Mouse (Mus musculus) kidney, embryonic 14.5 days (tissue): Measurements from ENCODE around the gene Atp2a3. TPM values are rescaled to one million over a fixed set of nuclear protein-coding genes. Genes with fewer than 3 reads are reported as not detected.

Source experiments
- ATAC-seq: fragments of 200-750 bp; cut with Nextera tagmentation; 2 replicates; pipeline ENCODE4 v1.8.0; 2017; ENCODE audit warnings: moderate number of reproducible peaks, mild to moderate bottlenecking, moderate TSS enrichment, moderate library complexity; ENCODE audit not compliant: low FRiP score, low TSS enrichment
- H3K27ac ChIP-seq: fragments of 300-500 bp; sonication (generic); 2 replicates; pipeline ENCODE4 v1.5.1; 2014; ENCODE audit warnings: low read depth, mild to moderate bottlenecking, low read length, moderate library complexity, mixed read lengths
- H3K27me3 ChIP-seq: fragments of 300-500 bp; sonication (generic); 2 replicates; pipeline ENCODE4 v1.6.1; 2014; ENCODE audit warnings: mild to moderate bottlenecking, low read length; ENCODE audit not compliant: control insufficient read depth, insufficient read depth
- H3K36me3 ChIP-seq: fragments of 300-500 bp; sonication (generic); 2 replicates; pipeline ENCODE4 v1.6.1; 2014; ENCODE audit warnings: low read length, mixed read lengths; ENCODE audit not compliant: control insufficient read depth, insufficient read depth
- H3K4me1 ChIP-seq: fragments of 300-500 bp; sonication (generic); 2 replicates; pipeline ENCODE4 v1.6.1; 2014; ENCODE audit warnings: low read length, mixed read lengths; ENCODE audit not compliant: control insufficient read depth, insufficient read depth
- H3K4me2 ChIP-seq: fragments of 300-500 bp; sonication (generic); replicated peaks from 2 replicates; pipeline ENCODE4 v1.6.1; 2014; ENCODE audit warnings: low read depth, mild to moderate bottlenecking, low read length
- H3K4me3 ChIP-seq: fragments of 300-500 bp; sonication (generic); 2 replicates; pipeline ENCODE4 v1.5.1; 2014; ENCODE audit warnings: mild to moderate bottlenecking, low read length
- H3K9ac ChIP-seq: fragments of 300-500 bp; sonication (generic); 2 replicates; pipeline ENCODE4 v1.6.1; 2014; ENCODE audit warnings: low read depth, mild to moderate bottlenecking, low read length, moderate library complexity
- H3K9me3 ChIP-seq: fragments of 300-500 bp; sonication (generic); 2 replicates; pipeline ENCODE4 v1.6.1; 2016; ENCODE audit warnings: low read length; ENCODE audit not compliant: control insufficient read depth
- WGBS: fragments of 180-500 bp; shearing (Covaris S2); extraction: QIAGEN DNeasy Blood & Tissue Kit; methylation state at CpG from one replicate; pipeline ENCODE4 v1.1.7; 2014; 5-methylcytosine and 5-hydroxymethylcytosine counted together
- polyA plus RNA-seq: library from polyadenylated mRNA; unstranded; fragments of >200 nt; fragmentation: Nextera tagmentation; extraction: Ambion mirVana; gene quantifications from 2 replicates; pipeline ENCODE4 v1.2.1, GENCODE M21; 2014

Gene Atp2a3
- polyA plus RNA-seq, 1 experiment from 2014 or later: 2.2 TPM

- 67% methylated on average over 6 of the region's 6 CpGs for WGBS
- Histone ChIP-seq H3K4me2 (no peak overlapping the region), H3K27me3 (no peaks in the 10 kb centered on the region), H3K9me3 (no peaks in the 10 kb centered on the region), H3K9ac (no peak overlapping the region), H3K27ac (no peak overlapping the region), H3K4me1 (peaks cover 14% of the 10 kb centered on the region), H3K36me3 (no peaks in the 10 kb centered on the region), H3K4me3 (no peak overlapping the region)
- ATAC-seq: no peak
These were observed 28.1 kb downstream of the Atp2a3 start for GRCm38 (mm10) chr11:72989044-72989443.

GRCm38 (mm10) chr11:72990688-72991087, 29.7 kb downstream of the Atp2a3 start:
- no peak overlapping the region for H3K4me3 ChIP-seq
- 59% methylated on average over 9 of the region's 9 CpGs for WGBS
- H3K4me1 ChIP-seq: peaks cover 14% of the 10 kb centered on the region
- H3K4me2 ChIP-seq: no peak overlapping the region
- no peak overlapping the region for H3K27ac ChIP-seq
- no peak overlapping the region for H3K9ac ChIP-seq
- no peak for ATAC-seq
- H3K36me3 ChIP-seq: no peaks in the 10 kb centered on the region
- H3K9me3 ChIP-seq: no peaks in the 10 kb centered on the region
- no peaks in the 10 kb centered on the region for H3K27me3 ChIP-seq

- H3K36me3 ChIP-seq: no peaks in the 10 kb centered on the region
- H3K4me2 ChIP-seq: no peak overlapping the region
- H3K27me3 ChIP-seq: no peaks in the 10 kb centered on the region
- H3K27ac ChIP-seq: peak overlapping the region; percentile 47; the same call in 1 of the 2 replicates
- WGBS: 33% methylated on average over 9 of the region's 9 CpGs
- H3K9me3 ChIP-seq: no peaks in the 10 kb centered on the region
- ATAC-seq: peak; percentile 63
- H3K4me1 ChIP-seq: peaks cover 14% of the 10 kb centered on the region
- no peak overlapping the region for H3K4me3 ChIP-seq
- H3K9ac ChIP-seq: no peak overlapping the region
These were observed 31.0 kb downstream of the Atp2a3 start for GRCm38 (mm10) chr11:72991961-72992360.

GRCm38 (mm10) chr11:72996346-72996745, 35.4 kb downstream of the Atp2a3 start:
- Histone ChIP-seq H3K9ac (no peak overlapping the region), H3K4me3 (no peak overlapping the region), H3K9me3 (no peaks in the 10 kb centered on the region), H3K27ac (no peak overlapping the region), H3K4me1 (peaks cover 16% of the 10 kb centered on the region), H3K27me3 (no peaks in the 10 kb centered on the region), H3K36me3 (no peaks in the 10 kb centered on the region), H3K4me2 (no peak overlapping the region)
- WGBS: 91% methylated on average over 6 of the region's 6 CpGs
- no peak for ATAC-seq

- Histone ChIP-seq H3K4me2 (no peak overlapping the region), H3K27me3 (no peaks in the 10 kb centered on the region), H3K4me3 (no peak overlapping the region), H3K9ac (no peak overlapping the region), H3K9me3 (no peaks in the 10 kb centered on the region), H3K36me3 (no peaks in the 10 kb centered on the region), H3K4me1 (peaks cover 16% of the 10 kb centered on the region), H3K27ac (no peak overlapping the region)
- ATAC-seq: no peak
- WGBS: 87% methylated on average over 2 of the region's 2 CpGs
These were observed 35.8 kb downstream of the Atp2a3 start for GRCm38 (mm10) chr11:72996781-72997180.

GRCm38 (mm10) chr11:72997529-72998326, 36.8 kb downstream of the Atp2a3 start:
- 67% methylated on average over 13 of the region's 13 CpGs for WGBS
- no peaks in the 10 kb centered on the region for H3K27me3 ChIP-seq
- no peak for ATAC-seq
- no peaks in the 10 kb centered on the region for H3K9me3 ChIP-seq
- no peak overlapping the region for H3K4me2 ChIP-seq
- H3K36me3 ChIP-seq: no peaks in the 10 kb centered on the region
- no peak overlapping the region for H3K27ac ChIP-seq
- H3K4me1 ChIP-seq: peaks cover 9% of the 10 kb centered on the region; the same call in 1 of the 2 replicates
- no peak overlapping the region for H3K4me3 ChIP-seq
- no peak overlapping the region for H3K9ac ChIP-seq

- H3K4me2 ChIP-seq: no peak within 1 kb of the TSS
- no peaks in the 10 kb centered on the region for H3K36me3 ChIP-seq
- H3K4me3 ChIP-seq: no peak within 1 kb of the TSS
- H3K4me1 ChIP-seq: peaks cover 9% of the 10 kb centered on the region; the same call in 1 of the 2 replicates
- H3K9ac ChIP-seq: no peak within 1 kb of the TSS
- WGBS: 34% methylated on average over 8 of the region's 8 CpGs
- no peak within 1 kb of the TSS for H3K27ac ChIP-seq
- no peaks in the 10 kb centered on the region for H3K27me3 ChIP-seq
- ATAC-seq: 0 out of 2 replicates have a peak, but pooled peaks have one; percentile 17
- no peaks in the 10 kb centered on the region for H3K9me3 ChIP-seq
These were observed 37.8 kb downstream of the Atp2a3 start, which contains the start of gene P2rx1 for GRCm38 (mm10) chr11:72998771-72999170. Gene P2rx1 (plus strand): TSS chr11:72999103.

GRCm38 (mm10) chr11:73001029-73001428, 40.1 kb downstream of the Atp2a3 start:
- H3K4me3 ChIP-seq: no peak overlapping the region
- ATAC-seq: 0 out of 2 replicates have a peak, but pooled peaks have one; percentile 25

GRCm38 (mm10) chr11:73006377-73006776, 45.4 kb downstream of the Atp2a3 start:
- no peaks in the 10 kb centered on the region for H3K4me1 ChIP-seq
- no peak overlapping the region for H3K27ac ChIP-seq
- peaks cover 6% of the 10 kb centered on the region; the same call in 1 of the 2 replicates for H3K27me3 ChIP-seq
- H3K9ac ChIP-seq: no peak overlapping the region
- no peaks in the 10 kb centered on the region for H3K36me3 ChIP-seq
- H3K4me2 ChIP-seq: no peak overlapping the region
- no peaks in the 10 kb centered on the region for H3K9me3 ChIP-seq
- peak; percentile 64 for ATAC-seq
- no peak overlapping the region for H3K4me3 ChIP-seq
- WGBS: 10% methylated on average over 2 of the region's 2 CpGs

More at GRCm38 (mm10) chr11:73001029-73001428, 40.1 kb downstream of the Atp2a3 start:
- Histone ChIP-seq H3K27ac (no peak overlapping the region), H3K27me3 (no peaks in the 10 kb centered on the region), H3K4me2 (no peak overlapping the region), H3K4me1 (peaks cover 9% of the 10 kb centered on the region; the same call in 1 of the 2 replicates), H3K9ac (no peak overlapping the region), H3K36me3 (no peaks in the 10 kb centered on the region), H3K9me3 (no peaks in the 10 kb centered on the region)
- WGBS: 7% methylated on average over 6 of the region's 6 CpGs
